Mouse (Mus musculus) neural tube, embryonic 15.5 days (tissue): ENCODE results near the gene Vps37d. TPM values are rescaled to one million over a fixed set of nuclear protein-coding genes. Genes with fewer than 3 reads are reported as not detected.

Source experiments
- ATAC-seq: fragments of 200-750 bp; cut with Nextera tagmentation; 2 replicates; pipeline ENCODE4 v1.8.0; 2017; ENCODE audit warnings: mild to moderate bottlenecking, moderate TSS enrichment, moderate library complexity; ENCODE audit not compliant: low FRiP score
- H3K27ac ChIP-seq: fragments of 300-500 bp; sonication (generic); replicated peaks from 2 replicates; pipeline ENCODE4 v1.5.1; 2015; ENCODE audit warnings: mild to moderate bottlenecking, inconsistent platforms
- H3K27me3 ChIP-seq: fragments of 300-500 bp; sonication (generic); replicated peaks from 2 replicates; pipeline ENCODE4 v1.6.1; 2015; ENCODE audit warnings: inconsistent platforms
- H3K36me3 ChIP-seq: fragments of 300-500 bp; sonication (generic); 2 replicates; pipeline ENCODE4 v1.6.1; 2015; ENCODE audit warnings: inconsistent platforms
- H3K4me1 ChIP-seq: fragments of 300-500 bp; sonication (generic); 2 replicates; pipeline ENCODE4 v1.6.1; 2015; ENCODE audit warnings: inconsistent platforms
- H3K4me2 ChIP-seq: fragments of 300-500 bp; sonication (generic); 2 replicates; pipeline ENCODE4 v1.6.1; 2015; ENCODE audit warnings: inconsistent platforms, mild to moderate bottlenecking, moderate library complexity
- H3K4me3 ChIP-seq: fragments of 300-500 bp; sonication (generic); replicated peaks from 2 replicates; pipeline ENCODE4 v1.5.1; 2015; ENCODE audit warnings: mild to moderate bottlenecking, inconsistent platforms
- H3K9ac ChIP-seq: fragments of 300-500 bp; sonication (generic); replicated peaks from 2 replicates; pipeline ENCODE4 v1.6.1; 2015; ENCODE audit warnings: mild to moderate bottlenecking, inconsistent platforms
- H3K9me3 ChIP-seq: fragments of 300-500 bp; sonication (generic); replicated peaks from 2 replicates; pipeline ENCODE4 v1.6.1; 2016; ENCODE audit warnings: inconsistent platforms
- WGBS: fragments of 180-500 bp; shearing (Covaris S2); methylation state at CpG from one replicate; pipeline ENCODE4 v1.1.7; 2015; ENCODE audit warnings: mixed read lengths; 5-methylcytosine and 5-hydroxymethylcytosine counted together
- polyA plus RNA-seq: library from polyadenylated mRNA; unstranded; fragments of >200 nt; fragmentation: Nextera tagmentation; extraction: Ambion mirVana; gene quantifications from 2 replicates; pipeline ENCODE4 v1.2.1, GENCODE M21; 2015

Vps37d gene
- polyA plus RNA-seq = 30.3 and 34.0 TPM in 2 replicates

- H3K27ac ChIP-seq = peak within 1 kb of the TSS; percentile 93
- ATAC-seq = peak; percentile 83
- no peaks in the 10 kb centered on the region for H3K9me3 ChIP-seq
- peaks cover 6% of the 10 kb centered on the region; the same call in 1 of the 2 replicates for H3K27me3 ChIP-seq
- peak within 1 kb of the TSS; percentile 92 for H3K4me3 ChIP-seq
- H3K4me2 ChIP-seq = peak within 1 kb of the TSS; percentile 84
- H3K36me3 ChIP-seq = peaks cover 22% of the 10 kb centered on the region
- under 1% methylated on average over 49 of the region's 83 CpGs for WGBS
- peaks cover 38% of the 10 kb centered on the region for H3K4me1 ChIP-seq
- peak within 1 kb of the TSS; percentile 100 for H3K9ac ChIP-seq
These were observed at the start of gene Vps37d for GRCm38 (mm10) chr5:135077564-135078481. Gene Vps37d, minus strand, starts transcription at chr5:135078266.

GRCm38 (mm10) chr5:135127669-135128068 lies 49.6 kb upstream of the Vps37d start:
- Histone ChIP-seq H3K4me2 (no peak overlapping the region), H3K27ac (no peak overlapping the region), H3K4me1 (no peaks in the 10 kb centered on the region), H3K27me3 (peaks cover 13% of the 10 kb centered on the region), H3K36me3 (no peaks in the 10 kb centered on the region), H3K4me3 (no peak overlapping the region), H3K9ac (no peak overlapping the region), H3K9me3 (no peaks in the 10 kb centered on the region)
- no peak for ATAC-seq
- WGBS = 63% methylated on average over 6 of the region's 6 CpGs

GRCm38 (mm10) chr5:135126121-135126520 lies 48.1 kb upstream of the Vps37d start:
- H3K36me3 ChIP-seq = no peaks in the 10 kb centered on the region
- no peak overlapping the region for H3K4me2 ChIP-seq
- H3K27ac ChIP-seq = no peak overlapping the region
- H3K9me3 ChIP-seq = no peaks in the 10 kb centered on the region
- no peak overlapping the region for H3K9ac ChIP-seq
- ATAC-seq = no peak
- peaks cover 9% of the 10 kb centered on the region for H3K27me3 ChIP-seq
- 73% methylated on average over 6 of the region's 6 CpGs for WGBS
- H3K4me3 ChIP-seq = no peak overlapping the region
- no peaks in the 10 kb centered on the region for H3K4me1 ChIP-seq

DNA sequence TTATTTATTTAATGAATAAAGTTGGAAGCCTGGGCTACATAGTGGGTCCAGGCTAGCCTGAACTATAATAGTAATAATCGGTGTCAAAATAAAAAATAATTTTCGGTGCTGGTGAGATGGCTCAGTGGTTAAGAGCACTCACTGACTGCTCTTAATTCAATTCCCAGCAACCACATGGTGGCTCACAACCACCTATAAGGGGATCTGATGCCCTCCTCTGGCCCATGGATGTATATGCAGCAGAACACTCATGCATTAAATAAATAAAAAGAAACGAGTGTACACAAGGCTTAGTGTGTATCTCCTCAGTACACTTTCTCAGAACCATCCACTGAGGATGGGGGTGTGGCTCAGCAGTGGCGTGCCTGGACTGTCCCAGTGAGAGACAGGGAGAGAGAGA lies 42.7 kb upstream of the Vps37d start:
- 61% methylated on average over 4 of the region's 4 CpGs for WGBS
- H3K9ac ChIP-seq = no peak overlapping the region
- no peaks in the 10 kb centered on the region for H3K9me3 ChIP-seq
- H3K4me1 ChIP-seq = no peaks in the 10 kb centered on the region
- peaks cover 6% of the 10 kb centered on the region for H3K27me3 ChIP-seq
- H3K36me3 ChIP-seq = no peaks in the 10 kb centered on the region
- no peak overlapping the region for H3K27ac ChIP-seq
- no peak overlapping the region for H3K4me2 ChIP-seq
- no peak overlapping the region for H3K4me3 ChIP-seq
- no peak for ATAC-seq

DNA sequence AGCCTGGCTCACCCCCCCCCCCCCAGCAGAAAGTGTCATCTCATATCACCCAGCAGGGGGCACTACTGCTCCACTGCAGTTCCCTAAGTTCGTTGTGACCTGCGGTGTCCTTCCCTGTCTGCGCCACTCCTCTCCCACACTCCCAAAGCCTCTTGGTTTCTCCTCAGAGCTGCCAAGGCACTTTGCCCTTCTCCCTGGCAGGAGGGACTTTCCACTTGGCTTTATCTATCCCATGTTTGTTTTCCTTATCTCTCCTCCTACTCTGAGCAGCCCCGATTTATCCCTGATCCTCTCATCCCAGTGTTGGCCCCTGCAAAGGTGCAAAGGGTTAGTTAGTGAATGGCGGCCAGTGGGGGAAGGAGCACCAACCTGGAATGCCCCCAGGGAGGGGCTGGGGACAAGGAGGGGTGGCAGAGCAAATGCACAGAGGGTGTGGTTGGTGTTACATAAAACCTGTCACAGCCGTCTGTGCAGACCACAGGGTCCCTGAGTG lies 40.6 kb upstream of the Vps37d start:
- H3K4me1 ChIP-seq = no peaks in the 10 kb centered on the region
- no peak for ATAC-seq
- 43% methylated on average over 6 of the region's 6 CpGs for WGBS
- H3K4me3 ChIP-seq = no peak overlapping the region
- H3K9ac ChIP-seq = no peak overlapping the region
- no peaks in the 10 kb centered on the region for H3K9me3 ChIP-seq
- no peak overlapping the region for H3K4me2 ChIP-seq
- no peak overlapping the region for H3K27ac ChIP-seq
- H3K36me3 ChIP-seq = no peaks in the 10 kb centered on the region
- peaks cover 6% of the 10 kb centered on the region for H3K27me3 ChIP-seq

GRCm38 (mm10) chr5:135115241-135115640 lies 37.2 kb upstream of the Vps37d start:
- H3K9ac ChIP-seq = no peak overlapping the region
- H3K27ac ChIP-seq = no peak overlapping the region
- ATAC-seq = no peak
- H3K4me1 ChIP-seq = no peaks in the 10 kb centered on the region
- H3K9me3 ChIP-seq = no peaks in the 10 kb centered on the region
- no peaks in the 10 kb centered on the region for H3K36me3 ChIP-seq
- H3K27me3 ChIP-seq = no peaks in the 10 kb centered on the region
- H3K4me2 ChIP-seq = no peak overlapping the region
- no peak overlapping the region for H3K4me3 ChIP-seq
- 94% methylated on average over 8 of the region's 8 CpGs for WGBS

DNA sequence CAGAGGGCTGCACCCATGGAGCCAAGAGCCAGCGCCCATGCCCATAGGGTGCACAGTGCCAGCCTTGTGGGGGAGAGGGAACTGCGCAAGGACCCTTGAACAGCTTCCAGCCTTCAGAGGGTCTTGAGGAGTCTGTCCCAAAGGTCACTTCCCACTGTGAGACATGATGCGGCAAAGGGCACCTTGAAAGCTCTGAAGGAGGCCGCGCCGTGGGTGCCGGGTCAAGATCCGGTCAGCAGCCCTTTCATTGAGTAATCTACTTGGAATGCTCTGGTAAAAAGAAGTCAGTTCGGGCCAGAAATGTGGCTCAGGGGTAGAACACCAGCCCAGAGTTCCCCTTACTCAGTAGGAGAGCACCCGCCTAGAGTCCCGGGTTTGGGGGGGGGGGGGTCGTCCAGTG lies 35.7 kb upstream of the Vps37d start:
- Histone ChIP-seq H3K9me3 (no peaks in the 10 kb centered on the region), H3K27ac (no peak overlapping the region), H3K36me3 (no peaks in the 10 kb centered on the region), H3K4me3 (no peak overlapping the region), H3K4me2 (no peak overlapping the region), H3K9ac (no peak overlapping the region), H3K27me3 (peaks cover 8% of the 10 kb centered on the region), H3K4me1 (no peaks in the 10 kb centered on the region)
- 90% methylated on average over 12 of the region's 12 CpGs for WGBS
- ATAC-seq = no peak

DNA sequence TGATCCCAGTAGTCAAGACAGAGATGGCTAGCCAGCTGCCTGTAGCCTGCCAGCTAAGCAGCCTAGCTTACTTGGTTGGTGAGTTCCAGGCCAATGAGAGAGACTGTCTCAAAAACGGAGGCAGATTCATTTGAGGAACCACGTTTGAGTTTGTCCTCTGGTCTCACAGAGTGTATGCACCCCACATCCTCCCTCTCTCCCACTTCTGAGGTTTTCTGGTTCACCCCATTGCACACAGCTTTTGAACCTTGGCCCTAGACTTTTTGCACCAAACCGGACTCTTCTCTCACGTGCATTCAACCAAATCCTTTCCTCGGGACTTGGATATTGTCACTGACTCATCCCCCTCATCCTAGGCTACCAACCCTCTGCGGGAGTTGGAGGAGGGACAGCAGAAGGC lies 31.9 kb upstream of the Vps37d start:
- 76% methylated on average over 6 of the region's 6 CpGs for WGBS
- Histone ChIP-seq H3K4me3 (no peak overlapping the region), H3K4me2 (no peak overlapping the region), H3K9me3 (no peaks in the 10 kb centered on the region), H3K36me3 (no peaks in the 10 kb centered on the region), H3K4me1 (peaks cover 17% of the 10 kb centered on the region), H3K27me3 (peaks cover 43% of the 10 kb centered on the region), H3K27ac (no peak overlapping the region), H3K9ac (no peak overlapping the region)
- ATAC-seq = no peak

GRCm38 (mm10) chr5:135109426-135109825 lies 31.4 kb upstream of the Vps37d start:
- H3K9me3 ChIP-seq = no peaks in the 10 kb centered on the region
- H3K27ac ChIP-seq = no peak overlapping the region
- peaks cover 17% of the 10 kb centered on the region for H3K4me1 ChIP-seq
- peaks cover 47% of the 10 kb centered on the region for H3K27me3 ChIP-seq
- no peak overlapping the region for H3K4me3 ChIP-seq
- H3K36me3 ChIP-seq = no peaks in the 10 kb centered on the region
- no peak for ATAC-seq
- H3K4me2 ChIP-seq = no peak overlapping the region
- no peak overlapping the region for H3K9ac ChIP-seq
- WGBS = 96% methylated on average over 3 of the region's 3 CpGs

GRCm38 (mm10) chr5:135109017-135109416 lies 31.0 kb upstream of the Vps37d start:
- 56% methylated on average over 6 of the region's 6 CpGs for WGBS
- Histone ChIP-seq H3K4me3 (no peak overlapping the region), H3K4me2 (no peak overlapping the region), H3K36me3 (no peaks in the 10 kb centered on the region), H3K9ac (no peak overlapping the region), H3K27ac (no peak overlapping the region), H3K27me3 (peaks cover 47% of the 10 kb centered on the region), H3K4me1 (peaks cover 17% of the 10 kb centered on the region), H3K9me3 (no peaks in the 10 kb centered on the region)
- no peak for ATAC-seq

DNA sequence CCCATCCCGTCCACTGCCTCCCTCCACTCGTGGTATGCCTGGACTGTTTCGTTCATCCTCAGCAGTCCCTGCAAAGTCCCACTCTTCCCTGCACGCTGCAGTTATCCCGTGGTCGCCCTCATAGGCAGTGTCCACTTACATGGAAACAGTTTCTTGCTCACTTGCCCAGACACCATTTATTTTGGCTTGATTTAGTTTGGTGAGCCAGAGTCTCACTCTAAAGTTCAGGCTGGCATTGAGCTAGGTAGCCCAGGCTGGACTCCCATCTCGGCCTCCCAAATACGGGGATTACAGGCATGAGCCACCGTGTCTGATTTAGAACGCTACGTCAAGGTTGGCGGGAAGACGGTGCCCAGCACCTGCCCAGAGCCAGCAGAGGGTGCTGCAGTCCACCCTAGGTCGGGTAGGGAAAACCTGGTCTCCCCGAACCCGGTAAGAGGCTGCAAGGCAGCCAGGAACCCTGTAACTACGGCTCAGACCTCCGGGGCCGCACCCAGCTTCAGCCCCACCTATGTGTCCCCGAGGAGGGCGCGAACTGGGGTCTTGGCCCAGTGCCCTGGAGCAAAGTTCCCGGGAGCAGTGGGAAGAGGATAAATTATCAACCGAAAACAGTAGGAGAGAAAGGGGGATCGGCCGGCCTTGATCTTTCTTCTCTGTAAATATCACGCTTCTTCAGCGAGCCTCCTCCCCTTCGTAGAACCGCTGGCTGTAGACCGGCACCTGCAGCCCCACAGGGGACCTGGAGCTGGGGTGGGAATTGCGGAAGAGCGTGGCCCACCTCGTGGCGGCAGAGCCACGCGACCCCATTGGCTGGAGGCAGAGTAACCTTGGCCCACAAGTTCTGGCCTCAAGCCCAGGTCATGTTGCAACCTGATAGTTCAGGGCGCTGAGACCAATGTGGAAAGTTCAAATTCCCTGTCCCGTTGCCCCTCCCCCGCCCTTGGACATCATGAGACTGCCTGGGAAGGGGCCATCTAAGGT lies 29.7 kb upstream of the Vps37d start:
- peaks cover 17% of the 10 kb centered on the region for H3K4me1 ChIP-seq
- H3K27me3 ChIP-seq = peaks cover 53% of the 10 kb centered on the region
- H3K9me3 ChIP-seq = no peaks in the 10 kb centered on the region
- no peak for ATAC-seq
- peak overlapping the region; percentile 86 for H3K4me2 ChIP-seq
- WGBS = 11% methylated on average over 40 of the region's 40 CpGs
- no peak overlapping the region for H3K27ac ChIP-seq
- H3K36me3 ChIP-seq = no peaks in the 10 kb centered on the region
- H3K9ac ChIP-seq = no peak overlapping the region
- H3K4me3 ChIP-seq = peak overlapping the region; percentile 46; the same call in 1 of the 2 replicates
